Mouse (Mus musculus) cerebellum, postnatal 36 days (tissue): ENCODE data around the gene Pax6.

Experiments
- DNase-seq, 2 experiments: peaks; one replicate each; pipeline ENCODE4 v3.0.0; 2021 to 2022; ENCODE audit warnings: mixed read lengths in 2 of 2

Gene Pax6

GRCm38 (mm10) chr2:105684991-105685650 lies 16.4 kb downstream of the Pax6 start:
- DNase-seq = peak in 1 of 2 experiments; percentile 63

- peak; percentile 52 to 67 for DNase-seq
Observed at GRCm38 (mm10) chr2:105685651-105686050, 17.0 kb downstream of the Pax6 start.

DNA sequence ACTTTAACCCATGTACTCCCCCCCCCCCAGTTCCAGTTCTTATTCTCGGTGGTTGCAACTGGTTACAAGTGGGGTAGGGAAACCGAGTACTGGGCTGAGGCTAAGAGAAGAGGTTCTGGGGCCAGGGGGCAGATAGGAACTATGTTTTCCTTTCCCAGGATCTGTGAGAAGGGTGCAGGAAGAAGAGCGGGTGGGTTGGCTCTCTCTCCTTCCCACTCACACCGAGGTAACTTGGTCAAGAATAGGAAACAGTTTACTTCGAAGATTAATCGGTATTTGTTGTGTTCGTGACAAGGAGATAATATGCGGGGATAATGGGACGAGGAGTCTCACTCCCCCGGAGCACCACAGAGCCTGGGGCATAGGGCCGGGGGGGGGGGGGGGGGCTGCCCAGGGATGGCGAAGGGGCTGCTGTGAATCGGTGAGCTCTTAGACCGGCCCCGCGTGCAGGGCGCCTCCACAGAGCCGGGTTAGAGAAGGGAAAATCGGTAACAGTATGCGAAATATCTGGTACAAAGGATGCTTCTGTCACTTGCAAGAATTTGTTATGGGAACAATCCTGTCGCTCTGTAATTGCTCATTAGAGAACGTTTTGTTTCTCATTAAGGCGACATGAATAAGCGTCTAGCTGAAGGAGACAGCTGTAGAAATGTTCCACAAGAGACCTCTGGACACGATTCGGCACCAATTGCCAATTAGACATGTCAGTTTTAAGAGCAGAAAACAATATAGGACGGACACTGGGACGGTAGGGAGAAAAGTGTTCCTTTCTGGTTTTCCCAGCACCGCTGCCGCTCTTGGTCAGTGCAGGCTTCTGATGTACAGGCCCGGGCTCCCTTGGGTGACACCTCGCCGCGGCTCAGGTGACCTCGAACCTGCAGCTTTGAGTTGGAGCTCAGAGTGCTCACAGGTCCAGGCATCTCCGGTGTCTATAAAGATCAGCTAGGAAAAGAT lies 17.9 kb downstream of the Pax6 start:
- peak in 1 of 2 experiments; percentile 65 for DNase-seq

DNA sequence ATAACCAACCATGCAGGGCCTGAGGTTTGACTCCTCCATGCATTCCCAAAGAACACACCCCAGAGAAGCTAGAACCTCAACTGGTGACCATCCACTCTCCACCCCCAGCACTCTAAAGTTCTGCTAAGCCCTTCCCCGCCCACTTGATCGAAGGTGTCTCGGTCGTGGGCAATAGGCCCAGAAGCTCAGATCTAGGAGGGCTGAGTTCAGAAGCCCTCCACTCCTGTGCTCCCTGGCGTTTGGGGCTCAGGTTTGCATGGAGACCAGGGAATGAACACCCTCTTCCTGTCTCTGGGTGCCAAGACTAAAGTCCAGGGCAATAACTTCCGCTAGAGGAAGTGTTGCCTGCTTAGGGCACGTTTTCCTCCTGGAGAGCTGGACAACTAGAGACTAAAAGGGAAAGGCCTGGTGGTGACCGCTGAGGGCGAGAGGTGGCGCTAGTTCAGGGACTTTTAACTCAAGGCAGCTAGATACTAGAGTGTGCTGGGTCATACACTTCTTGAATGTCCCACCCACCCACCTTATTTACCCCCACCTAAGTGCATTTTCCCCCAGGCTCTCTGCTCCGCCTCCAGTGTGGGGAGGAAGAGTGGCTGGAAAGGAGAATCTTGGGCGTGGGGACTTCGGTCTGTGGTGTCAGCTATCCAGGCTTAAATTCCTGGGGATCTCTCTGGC lies 18.8 kb downstream of the Pax6 start:
- peak; percentile 83 to 87 for DNase-seq

- DNase-seq = peak; percentile 43 to 68
Observed at GRCm38 (mm10) chr2:105688011-105688410, 19.3 kb downstream of the Pax6 start.

- peak; percentile 67 to 68 for DNase-seq
Observed at GRCm38 (mm10) chr2:105688436-105689303, 20.0 kb downstream of the Pax6 start.

DNA sequence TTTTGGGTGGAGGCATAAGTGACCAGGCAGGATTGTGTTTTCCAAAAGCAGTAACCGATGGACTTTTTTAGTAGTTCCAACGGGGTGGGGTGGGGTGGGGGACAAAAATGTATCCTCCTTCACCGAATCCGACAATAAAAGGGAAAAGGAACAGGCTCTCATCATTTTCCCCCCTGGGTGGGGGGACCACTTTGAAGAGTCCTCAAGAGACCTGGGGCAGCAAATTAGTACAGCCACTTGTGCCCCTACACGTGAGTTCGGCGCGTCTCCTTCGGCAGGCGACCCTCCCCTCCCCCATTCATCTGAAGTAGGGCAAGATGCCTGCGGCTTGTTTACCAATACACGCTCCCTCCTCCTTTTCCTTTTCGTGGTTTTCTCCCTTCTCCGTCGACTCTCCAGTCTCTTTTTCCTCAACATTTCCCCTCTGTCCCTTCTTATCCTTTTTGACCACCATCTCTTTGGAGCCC lies 20.6 kb downstream of the Pax6 start:
- peak; percentile 47 to 57 for DNase-seq

DNA sequence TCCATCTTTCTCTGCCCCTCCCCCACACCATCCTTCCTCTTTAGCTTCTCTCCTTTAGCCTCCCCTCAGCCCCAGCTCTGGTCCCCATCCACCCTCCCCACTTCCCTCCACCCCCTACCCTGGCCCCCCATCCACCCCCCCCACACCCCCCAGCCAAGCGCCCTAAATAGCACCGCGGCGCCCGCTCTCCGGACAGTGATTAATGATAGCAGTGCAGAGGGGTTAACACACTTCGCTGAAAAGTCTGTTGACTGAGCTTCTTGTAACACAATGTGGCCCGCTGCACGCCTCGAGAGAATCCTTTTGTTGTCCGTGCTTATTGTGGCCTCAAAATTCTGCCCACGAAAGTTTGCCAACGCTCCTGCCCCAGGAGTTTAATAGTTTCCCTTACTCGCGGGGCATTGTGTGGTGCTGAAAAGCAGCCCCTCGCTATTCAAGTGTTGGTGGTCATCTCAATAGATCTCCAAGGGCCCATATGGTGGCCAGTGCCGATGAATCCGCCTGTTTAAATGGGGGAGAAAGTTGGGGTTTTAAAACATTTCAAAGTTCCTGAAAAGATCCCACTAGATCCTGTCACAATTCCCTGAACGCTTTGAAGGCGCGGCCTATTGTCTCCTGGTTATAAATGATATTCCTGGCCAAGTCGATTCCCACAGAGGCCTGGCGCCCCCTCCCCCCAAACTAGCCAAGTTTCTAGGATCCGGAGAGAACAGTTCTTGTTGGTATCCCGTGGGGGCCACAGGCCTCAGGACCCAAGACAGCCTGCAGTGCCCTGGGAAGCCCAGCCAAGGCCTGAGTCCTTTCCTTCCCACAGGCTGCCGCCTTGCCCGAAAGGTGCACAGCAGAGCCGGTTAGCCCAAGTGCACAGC lies 21.3 kb downstream of the Pax6 start:
- DNase-seq = peak; percentile 52 to 67

GRCm38 (mm10) chr2:105691296-105691695 lies 22.6 kb downstream of the Pax6 start:
- no peak for DNase-seq

DNA sequence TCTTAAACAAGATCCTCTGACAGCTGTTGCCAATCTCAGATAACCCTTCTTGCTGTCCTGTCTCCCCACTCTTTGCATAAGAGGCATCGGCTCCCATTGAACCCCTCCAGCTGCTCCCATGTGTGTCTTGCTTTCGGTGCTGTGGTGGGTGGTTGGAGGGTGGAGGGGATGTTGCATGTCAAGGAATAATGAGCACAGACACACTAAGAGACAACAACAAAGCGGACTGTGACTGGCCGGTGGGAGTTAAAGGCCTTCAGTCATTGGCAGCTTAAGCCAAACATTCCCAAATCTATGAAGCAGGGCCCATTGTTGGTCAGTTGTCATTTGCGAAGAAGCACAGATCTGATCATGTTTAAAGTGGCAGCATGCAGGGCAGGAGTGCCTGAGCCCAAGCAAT lies 29.0 kb downstream of the Pax6 start:
- peak in 1 of 2 experiments; percentile 12 for DNase-seq

GRCm38 (mm10) chr2:105698631-105699030 lies 29.9 kb downstream of the Pax6 start:
- DNase-seq = peak in 1 of 2 experiments; percentile 27

DNA sequence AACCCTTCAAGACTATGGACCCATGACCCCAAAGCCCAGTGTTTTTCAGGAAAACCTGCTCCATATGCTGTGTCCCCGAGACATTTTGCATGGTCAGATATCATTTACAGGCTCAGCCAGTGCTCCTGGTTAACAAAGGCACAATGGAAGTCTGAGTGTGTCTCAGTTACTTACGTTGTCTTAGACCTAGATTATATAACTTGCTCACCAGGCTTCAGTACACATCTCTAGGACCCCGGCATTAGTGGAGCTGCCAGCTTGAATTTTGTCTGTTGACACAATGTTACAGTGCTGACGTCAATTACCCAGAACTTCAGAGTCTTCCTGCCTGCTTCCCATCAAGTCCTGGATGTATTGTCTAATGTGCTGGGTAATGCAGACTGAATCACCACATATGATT lies 33.1 kb downstream of the Pax6 start:
- peak in 1 of 2 experiments; percentile 10 for DNase-seq

DNA sequence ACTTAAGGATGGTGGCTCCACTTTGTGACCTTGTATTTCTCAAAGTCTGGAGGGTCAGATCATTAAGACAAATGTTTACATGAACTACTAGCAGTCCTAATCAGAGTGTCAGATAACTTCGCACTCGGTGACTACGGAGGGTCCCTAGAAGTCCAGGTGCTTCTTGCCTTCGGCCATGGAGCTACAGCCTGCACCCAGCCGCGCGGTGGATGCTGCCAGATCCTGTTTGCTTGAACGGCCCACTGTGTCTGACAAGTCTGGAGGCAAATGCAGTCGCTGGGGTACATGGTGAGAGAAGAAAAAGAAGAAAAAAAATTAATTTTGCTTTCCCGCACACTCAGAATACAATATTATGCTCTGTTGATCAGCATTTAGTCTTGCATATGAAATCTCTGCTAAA lies 33.9 kb downstream of the Pax6 start:
- peak in 1 of 2 experiments; percentile 42 for DNase-seq

- DNase-seq = peak in 1 of 2 experiments; percentile 7
Observed at GRCm38 (mm10) chr2:105705320-105705719, 36.6 kb downstream of the Pax6 start.

DNA sequence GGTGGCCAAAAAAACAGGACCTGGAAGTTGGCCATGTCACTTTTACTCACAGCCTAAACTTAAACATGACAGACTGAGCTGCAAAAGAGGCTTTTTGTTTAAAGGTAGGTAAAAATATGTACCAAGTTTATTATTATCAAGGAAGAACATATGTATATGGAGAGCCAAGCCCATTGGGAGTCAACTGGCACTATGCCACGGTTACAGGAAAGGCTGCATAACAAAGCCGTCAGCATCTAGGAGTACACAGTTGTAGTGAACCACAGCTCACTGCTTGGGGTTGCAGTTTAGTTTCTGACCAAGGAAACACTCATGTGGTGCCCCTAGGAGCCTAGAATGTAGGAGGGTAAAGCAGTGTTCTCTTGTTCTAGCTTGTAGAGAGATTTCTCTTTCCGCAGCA lies 40.4 kb downstream of the Pax6 start:
- DNase-seq = peak in 1 of 2 experiments; percentile 53

GRCm38 (mm10) chr2:105710511-105710910 lies 41.8 kb downstream of the Pax6 start:
- no peak for DNase-seq

DNA sequence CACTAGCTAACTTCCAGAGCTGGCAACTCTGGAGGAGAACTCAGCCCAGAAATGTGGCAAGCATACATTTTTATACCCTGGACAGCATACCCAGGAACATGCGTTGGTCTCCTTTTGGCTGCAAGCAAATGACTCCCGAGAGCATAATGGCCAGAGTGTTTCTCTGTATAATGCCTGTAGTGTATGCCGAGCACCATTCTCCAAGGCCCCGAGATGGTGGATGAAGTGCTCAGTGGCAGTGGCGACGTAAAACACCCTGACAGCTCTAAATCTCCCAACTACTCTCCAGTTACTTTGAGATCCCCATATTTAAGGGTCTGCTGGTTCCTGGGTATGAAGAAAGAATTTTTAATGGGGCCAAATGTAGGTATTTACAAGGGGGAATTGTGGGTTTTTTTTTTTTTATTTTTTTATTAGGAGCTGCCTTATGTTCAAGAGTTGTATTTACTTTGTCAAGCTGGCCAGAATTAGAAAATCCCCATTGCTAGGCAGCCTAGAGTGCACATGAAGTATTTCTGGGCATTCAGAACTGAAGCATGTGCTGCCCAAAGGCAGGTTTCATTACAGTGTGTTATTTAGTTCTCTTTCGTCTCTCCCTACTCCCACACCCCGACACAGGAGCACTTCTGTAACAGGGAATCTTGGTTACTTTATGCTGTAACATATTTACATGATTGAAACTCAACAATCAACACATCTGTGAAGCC lies 46.9 kb downstream of the Pax6 start:
- no peak for DNase-seq

GRCm38 (mm10) chr2:105726657-105727056 lies 58.0 kb downstream of the Pax6 start:
- no peak for DNase-seq

- no peak for DNase-seq
Observed at GRCm38 (mm10) chr2:105730704-105731103, 62.0 kb downstream of the Pax6 start.

- no peak for DNase-seq
Observed at GRCm38 (mm10) chr2:105736166-105736565, 67.5 kb downstream of the Pax6 start.
